In the genomic region with DNA sequence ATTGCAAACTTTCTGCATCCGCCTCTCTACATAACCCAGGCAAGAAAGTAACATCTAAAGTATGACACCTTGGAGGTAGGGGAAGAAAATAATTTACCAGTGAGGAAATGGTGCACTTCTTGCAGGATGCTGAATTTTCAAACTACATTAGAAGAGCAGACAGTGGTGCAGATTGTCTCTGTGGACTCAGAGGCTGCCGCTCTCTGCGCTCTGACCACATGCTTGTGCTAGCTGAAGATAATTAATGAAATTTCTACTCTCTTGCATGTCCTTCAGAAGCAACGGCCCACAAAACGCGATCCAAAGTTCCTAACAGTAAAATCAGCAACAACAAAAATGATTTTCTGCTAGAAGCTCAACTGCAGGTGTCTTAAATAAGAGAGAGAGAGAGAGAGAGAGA, we compare ENCODE assay signal across 13 mouse cellular contexts. TPM values are rescaled to one million over a fixed set of nuclear protein-coding genes. Genes with fewer than 3 reads are reported as not detected.
A peak's percentile ranks its signal among the peaks of the same experiment; 100 is the strongest.
DNase-seq lines count a peak whose midpoint lies in the region; ATAC-seq and TF ChIP-seq lines count a peak whose summit lies in the region.
"Had no signal": no experiment of that assay in that cellular context is flagged by ENCODE, and none has a peak within 500 bp of the region (broad histone marks: within the 10 kb centered on the region; RNA-seq: fewer than 3 reads in every experiment).

No protein-coding gene starts in this region.

- H3K4me1 ChIP-seq in heart, postnatal 0 days (ENCODE audit: control insufficient read depth, insufficient read depth), result 0 out of 2 replicates have a peak, but pooled peaks cover 5% of the 10 kb centered on the region
- H3K4me1 ChIP-seq in heart, embryonic 10.5 days, result peaks cover 8% of the 10 kb centered on the region; the same call in 1 of the 2 replicates
- peaks cover 40% of the 10 kb centered on the region for H3K4me1 ChIP-seq in embryonic facial prominence, embryonic 10.5 days
- 0 out of 2 replicates have a peak, but pooled peaks cover 4% of the 10 kb centered on the region for H3K4me1 ChIP-seq in embryonic facial prominence, embryonic 14.5 days (ENCODE audit: control insufficient read depth, insufficient read depth, low read length)
- peaks cover 34% of the 10 kb centered on the region for H3K4me1 ChIP-seq in midbrain, embryonic 13.5 days (replicated peaks)

- TF ChIP-seq CTCF in heart, postnatal 0 days (IDR thresholded peaks at IDR 0.05; ENCODE audit: low read depth), result no peak

- peak overlapping the region; percentile 47 for H3K4me2 ChIP-seq in heart, postnatal 0 days (ENCODE audit: low read depth, low read length)
- peak overlapping the region; percentile 23; the same call in 1 of the 2 replicates for H3K4me2 ChIP-seq in embryonic facial prominence, embryonic 14.5 days (ENCODE audit: low read depth, low read length)
- H3K4me2 ChIP-seq in midbrain, embryonic 13.5 days (replicated peaks), result peak overlapping the region; percentile 41

- ATAC-seq in heart, postnatal 0 days (ENCODE audit: insufficient read depth, low read depth), result no peak
- no peak for ATAC-seq in embryonic facial prominence, embryonic 14.5 days (ENCODE audit: low read depth)
- ATAC-seq in midbrain, embryonic 13.5 days, result no peak
- ATAC-seq: intestine, embryonic 16.5 days had no signal

- no peaks in the 10 kb centered on the region for H3K36me3 ChIP-seq in heart, postnatal 0 days (replicated peaks; ENCODE audit: control insufficient read depth, insufficient read depth, low read length)
- no peaks in the 10 kb centered on the region for H3K36me3 ChIP-seq in heart, embryonic 10.5 days
- H3K36me3 ChIP-seq in embryonic facial prominence, embryonic 10.5 days (replicated peaks), result no peaks in the 10 kb centered on the region
- no peaks in the 10 kb centered on the region for H3K36me3 ChIP-seq in embryonic facial prominence, embryonic 14.5 days (ENCODE audit: control insufficient read depth, insufficient read depth, low read length)
- no peaks in the 10 kb centered on the region for H3K36me3 ChIP-seq in midbrain, embryonic 13.5 days

- H3K27me3 ChIP-seq in heart, postnatal 0 days (ENCODE audit: control insufficient read depth, insufficient read depth, low read length), result no peaks in the 10 kb centered on the region
- H3K27me3 ChIP-seq in heart, embryonic 10.5 days (ENCODE audit: insufficient read depth, poor library complexity, severe bottlenecking), result no peaks in the 10 kb centered on the region
- no peaks in the 10 kb centered on the region for H3K27me3 ChIP-seq in embryonic facial prominence, embryonic 10.5 days (replicated peaks; ENCODE audit: low read depth, poor library complexity, severe bottlenecking)
- H3K27me3 ChIP-seq in embryonic facial prominence, embryonic 14.5 days (replicated peaks; ENCODE audit: control insufficient read depth, insufficient read depth, low read length), result no peaks in the 10 kb centered on the region
- 0 out of 2 replicates have a peak, but pooled peaks cover 2% of the 10 kb centered on the region for H3K27me3 ChIP-seq in midbrain, embryonic 13.5 days

- peak; percentile 4 for DNase-seq in heart, postnatal 0 days (ENCODE audit: low spot score)
- DNase-seq in heart, embryonic 10.5 days (ENCODE audit: low spot score), result no peak
- DNase-seq in embryonic facial prominence, embryonic 10.5 days (ENCODE audit: low spot score), result no peak
- no peak for DNase-seq in embryonic facial prominence, embryonic 14.5 days (ENCODE audit: low spot score)
- DNase-seq in gastrocnemius, postnatal 4 days (ENCODE audit: low spot score in 2 of 2), result no peak
- DNase-seq in lung, postnatal 36 days, result no peak
- DNase-seq: cerebellum, postnatal 25 days; gastrocnemius, postnatal 25 days; lung, postnatal 10 days; thymus, postnatal 36 days had no signal

- H3K9ac ChIP-seq in heart, postnatal 0 days (replicated peaks; ENCODE audit: low read depth, low read length), result no peak overlapping the region
- H3K9ac ChIP-seq in embryonic facial prominence, embryonic 14.5 days (ENCODE audit: low read depth, low read length), result 0 out of 2 replicates have a peak overlapping the region, but pooled peaks have one; percentile 25
- H3K9ac ChIP-seq in midbrain, embryonic 13.5 days (replicated peaks), result 0 out of 2 replicates have a peak overlapping the region, but pooled peaks have one; percentile 23

- TF ChIP-seq EP300 in heart, postnatal 0 days (IDR thresholded peaks at IDR 0.05; ENCODE audit: low read depth), result no peak

- peak overlapping the region; percentile 25; the same call in 1 of the 2 replicates for H3K27ac ChIP-seq in heart, postnatal 0 days (ENCODE audit: low read depth)
- H3K27ac ChIP-seq in heart, embryonic 10.5 days, result no peak overlapping the region; the same call in 1 of the 2 replicates
- H3K27ac ChIP-seq in embryonic facial prominence, embryonic 10.5 days (replicated peaks), result peak overlapping the region; percentile 61
- H3K27ac ChIP-seq in embryonic facial prominence, embryonic 14.5 days (replicated peaks; ENCODE audit: low read depth, low read length), result no peak overlapping the region
- no peak overlapping the region for H3K27ac ChIP-seq in midbrain, embryonic 13.5 days

- no peak overlapping the region; the same call in 1 of the 2 replicates for H3K4me3 ChIP-seq in heart, postnatal 0 days (ENCODE audit: low read depth, low read length)
- no peak overlapping the region for H3K4me3 ChIP-seq in heart, embryonic 10.5 days
- peak overlapping the region; percentile 37 for H3K4me3 ChIP-seq in embryonic facial prominence, embryonic 10.5 days
- H3K4me3 ChIP-seq in embryonic facial prominence, embryonic 14.5 days (ENCODE audit: low read depth, low read length), result no peak overlapping the region
- peak overlapping the region; percentile 15 for H3K4me3 ChIP-seq in midbrain, embryonic 13.5 days (replicated peaks)
- H3K4me3 ChIP-seq: erythroblast, embryonic 14.5 days had no signal

- 53% methylated on average over 6 of the region's 6 CpGs for WGBS in heart, postnatal 0 days
- WGBS in heart, embryonic 10.5 days, result 75% methylated on average over 6 of the region's 6 CpGs
- WGBS in embryonic facial prominence, embryonic 10.5 days, result 59% methylated on average over 6 of the region's 6 CpGs
- 54% methylated on average over 6 of the region's 6 CpGs for WGBS in embryonic facial prominence, embryonic 14.5 days
- WGBS in midbrain, embryonic 13.5 days, result 67% methylated on average over 6 of the region's 6 CpGs

- no peaks in the 10 kb centered on the region for H3K9me3 ChIP-seq in heart, postnatal 0 days (replicated peaks; ENCODE audit: control insufficient read depth, low read length)
- no peaks in the 10 kb centered on the region for H3K9me3 ChIP-seq in heart, embryonic 10.5 days
- no peaks in the 10 kb centered on the region for H3K9me3 ChIP-seq in embryonic facial prominence, embryonic 10.5 days
- no peaks in the 10 kb centered on the region for H3K9me3 ChIP-seq in embryonic facial prominence, embryonic 14.5 days (ENCODE audit: control insufficient read depth, low read length)
- no peaks in the 10 kb centered on the region for H3K9me3 ChIP-seq in midbrain, embryonic 13.5 days

RNA-seq across cellular contexts. Expression of gene Fign, which starts 4.8 kb away (rescaled TPM):
- 5.2 and 12.8 TPM in 2 replicates for total RNA-seq in heart, postnatal 0 days (2014; rRNA removed; ENCODE audit: low replicate concordance)
- polyA plus RNA-seq in heart, postnatal 0 days (2015; fragmentation: Nextera tagmentation; extraction: Ambion mirVana), result 5.4 and 6.4 TPM in 2 replicates
- polyA plus RNA-seq in heart, embryonic 10.5 days (2016; fragmentation: Nextera tagmentation; extraction: Ambion mirVana), result 13.1 and 13.8 TPM in 2 replicates
- polyA plus RNA-seq in embryonic facial prominence, embryonic 10.5 days (2016; fragmentation: Nextera tagmentation; extraction: Ambion mirVana), result 21.1 and 28.6 TPM in 2 replicates
- polyA plus RNA-seq in embryonic facial prominence, embryonic 14.5 days (2014; fragmentation: Nextera tagmentation; extraction: Ambion mirVana), result 6.0 and 7.2 TPM in 2 replicates
- polyA plus RNA-seq in midbrain, embryonic 13.5 days (2015; fragmentation: Nextera tagmentation; extraction: Ambion mirVana), result 22.0 and 25.2 TPM in 2 replicates
- 1 to 10 TPM; 7.6 to 7.9 TPM for total RNA-seq in gastrocnemius, postnatal 4 days (2021)
- polyA plus RNA-seq: erythroblast, embryonic 14.5 days had no signal

Comparison
In these comparisons a context has a peak if more than half of its experiments do, and no peak if none do; other contexts are left out.
1. H3K27ac ChIP-seq: peak in heart, postnatal 0 days (single experiment) and embryonic facial prominence, embryonic 10.5 days (single experiment); none in heart, embryonic 10.5 days (single experiment), embryonic facial prominence, embryonic 14.5 days (single experiment) and midbrain, embryonic 13.5 days (single experiment).
2. H3K4me3 ChIP-seq: peak in embryonic facial prominence, embryonic 10.5 days (single experiment) and midbrain, embryonic 13.5 days (single experiment); none in heart, postnatal 0 days (single experiment), heart, embryonic 10.5 days (single experiment) and embryonic facial prominence, embryonic 14.5 days (single experiment).
3. Peak in every context shown above with its lines, with median percentiles within 50 percentile points of each other: H3K4me2 ChIP-seq.